Mouse (Mus musculus): ENCODE results near the gene Tlx2.

DNA sequence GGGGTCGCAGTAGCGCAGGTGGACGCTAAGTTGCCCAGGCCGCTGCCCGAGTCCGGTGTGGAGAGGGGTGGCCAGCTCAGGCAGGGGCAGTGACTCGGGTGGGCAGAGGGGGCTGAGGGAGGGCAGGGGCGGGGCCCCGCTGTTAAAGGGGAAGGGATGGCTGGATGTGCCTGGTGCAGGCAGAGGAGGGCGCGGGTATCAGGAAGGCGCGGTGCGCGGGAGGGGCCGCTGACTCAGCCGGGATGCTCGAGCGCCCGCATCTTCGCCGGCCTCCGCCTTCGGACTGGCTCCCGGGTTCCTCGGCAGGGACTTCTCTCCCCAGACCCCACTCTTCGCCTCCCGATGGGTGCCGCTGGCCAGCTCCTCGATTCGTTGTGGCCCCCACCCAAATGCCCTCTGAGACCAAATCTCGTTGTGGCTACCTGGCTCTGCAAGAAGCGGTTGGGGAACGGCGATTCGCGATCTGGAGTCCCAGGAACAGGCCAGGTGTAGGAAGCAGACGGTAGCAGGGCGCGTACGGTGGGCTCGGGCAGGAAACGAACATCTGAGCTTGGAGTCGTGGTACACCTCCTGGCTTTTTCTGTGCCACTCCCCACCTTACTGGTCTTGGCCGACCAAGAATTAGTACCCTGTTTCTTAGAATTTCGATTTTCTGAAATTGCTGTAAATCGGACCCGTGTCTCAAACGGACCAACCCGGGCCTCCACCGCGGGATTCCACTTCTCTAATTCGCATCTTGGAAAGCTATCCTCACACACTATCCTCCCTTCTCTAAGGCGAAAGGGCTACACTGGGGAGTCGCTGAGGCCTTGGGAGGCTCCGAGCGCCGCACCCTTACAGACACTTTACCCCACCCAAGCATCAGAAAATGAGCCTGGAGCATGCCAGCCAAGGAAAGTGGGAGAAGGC, 472 bp upstream of the Tlx2 start:
- no peak for TF ChIP-seq CTCF (IDR thresholded peaks at IDR 0.05; ENCODE audit: control insufficient read depth, insufficient read depth, insufficient read length)
- no peak for TF ChIP-seq MAX (IDR thresholded peaks at IDR 0.05)
- no peak for TF ChIP-seq USF1 (IDR thresholded peaks at IDR 0.05; ENCODE audit: low read depth)

All from C2C12 (cell line).